Mouse (Mus musculus) embryonic facial prominence, embryonic 12.5 days (tissue): ENCODE measurements around the gene Cwc25. TPM values are rescaled to one million over a fixed set of nuclear protein-coding genes. Genes with fewer than 3 reads are reported as not detected.

Source experiments
- ATAC-seq: fragments of 200-750 bp; cut with Nextera tagmentation; 2 replicates; pipeline ENCODE4 v1.8.0; 2017; ENCODE audit not compliant: insufficient number of reproducible peaks, insufficient read depth, low FRiP score, low TSS enrichment
- H3K27ac ChIP-seq: fragments of 300-500 bp; sonication (generic); 2 replicates; pipeline ENCODE4 v1.5.1; 2016; ENCODE audit warnings: mild to moderate bottlenecking
- H3K27me3 ChIP-seq: fragments of 300-500 bp; sonication (generic); 2 replicates; pipeline ENCODE4 v1.6.1; 2016; ENCODE audit warnings: mild to moderate bottlenecking, moderate library complexity
- H3K36me3 ChIP-seq: fragments of 300-500 bp; sonication (generic); 2 replicates; pipeline ENCODE4 v1.6.1; 2016; ENCODE audit warnings: mild to moderate bottlenecking
- H3K4me1 ChIP-seq: fragments of 300-500 bp; sonication (generic); 2 replicates; pipeline ENCODE4 v1.6.1; 2016
- H3K4me2 ChIP-seq: fragments of 300-500 bp; sonication (generic); replicated peaks from 2 replicates; pipeline ENCODE4 v1.6.1; 2016; ENCODE audit warnings: mild to moderate bottlenecking, moderate library complexity
- H3K4me3 ChIP-seq: fragments of 300-500 bp; sonication (generic); 2 replicates; pipeline ENCODE4 v1.5.1; 2016; ENCODE audit warnings: mild to moderate bottlenecking
- H3K9ac ChIP-seq: fragments of 300-500 bp; sonication (generic); 2 replicates; pipeline ENCODE4 v1.6.1; 2016; ENCODE audit warnings: mild to moderate bottlenecking, moderate library complexity
- H3K9me3 ChIP-seq: fragments of 300-500 bp; sonication (generic); 2 replicates; pipeline ENCODE4 v1.6.1; 2016; ENCODE audit warnings: mild to moderate bottlenecking, moderate library complexity
- WGBS: fragments of 180-500 bp; shearing (Covaris S2); methylation state at CpG from one replicate; pipeline ENCODE4 v1.1.7; 2016; 5-methylcytosine and 5-hydroxymethylcytosine counted together
- polyA plus RNA-seq: library from polyadenylated mRNA; unstranded; fragments of >200 nt; fragmentation: Nextera tagmentation; extraction: Ambion mirVana; gene quantifications from 2 replicates; pipeline ENCODE4 v1.2.1, GENCODE M21; 2016

The Cwc25 gene
- polyA plus RNA-seq, 1 experiment from 2014 or later, result 24.8 TPM

DNA sequence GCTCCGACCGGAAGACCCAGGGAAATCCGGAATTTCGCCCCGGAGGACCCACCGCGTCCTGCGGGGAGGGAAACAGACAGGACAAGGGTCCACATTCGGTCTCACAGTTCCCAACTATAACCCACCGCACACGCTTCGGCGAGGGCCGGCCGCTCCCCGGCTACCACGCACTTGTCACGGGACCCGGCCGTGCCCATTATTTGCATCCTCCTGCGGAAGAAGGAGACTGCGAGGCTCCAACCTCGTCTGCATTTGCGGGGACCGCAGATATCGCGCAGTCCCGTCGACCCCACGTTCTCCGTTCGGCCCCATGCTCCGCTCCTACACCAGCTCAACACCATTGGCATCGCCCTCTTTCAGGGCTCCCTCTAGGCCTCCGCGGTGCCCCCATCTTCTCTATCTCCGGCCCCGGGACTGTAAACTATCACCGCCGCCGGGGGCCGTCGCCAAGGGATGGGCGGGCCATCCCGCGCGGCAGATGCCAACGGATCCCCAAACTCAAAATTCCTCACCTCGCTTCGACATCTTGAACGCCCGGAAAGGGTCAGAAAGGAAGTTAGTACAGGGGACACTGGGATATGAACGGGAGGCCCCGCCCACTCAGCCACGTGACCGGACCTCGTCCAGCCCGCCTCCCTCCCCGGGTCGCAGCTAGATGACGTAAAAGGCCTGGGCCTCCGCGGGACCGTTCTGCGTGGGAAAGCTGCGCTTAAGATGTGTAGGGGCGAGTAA is 15.6 kb upstream of the Cwc25 start, which contains the start of gene Rpl23:
Gene Rpl23 (minus strand): TSS at position 606 of the 732 bp plus-strand sequence.
- Histone ChIP-seq H3K36me3 (peaks cover 39% of the 10 kb centered on the region), H3K9ac (peak within 1 kb of the TSS; percentile 99), H3K4me3 (peak within 1 kb of the TSS; percentile 94), H3K4me2 (peak within 1 kb of the TSS; percentile 51), H3K27ac (peak within 1 kb of the TSS; percentile 94), H3K4me1 (peaks cover 13% of the 10 kb centered on the region), H3K9me3 (no peaks in the 10 kb centered on the region), H3K27me3 (no peaks in the 10 kb centered on the region)
- peak; percentile 93 for ATAC-seq
- under 1% methylated on average over 67 of the region's 67 CpGs for WGBS

GRCm38 (mm10) chr11:97781478-97781831 is 15.1 kb upstream of the Cwc25 start:
- Histone ChIP-seq H3K4me1 (peaks cover 13% of the 10 kb centered on the region), H3K9ac (peak overlapping the region; percentile 99), H3K27me3 (no peaks in the 10 kb centered on the region), H3K27ac (peak overlapping the region; percentile 94), H3K9me3 (no peaks in the 10 kb centered on the region), H3K4me2 (peak overlapping the region; percentile 51), H3K4me3 (peak overlapping the region; percentile 94), H3K36me3 (peaks cover 44% of the 10 kb centered on the region)
- ATAC-seq, result no peak
- WGBS, result 4% methylated on average over 11 of the region's 11 CpGs

DNA sequence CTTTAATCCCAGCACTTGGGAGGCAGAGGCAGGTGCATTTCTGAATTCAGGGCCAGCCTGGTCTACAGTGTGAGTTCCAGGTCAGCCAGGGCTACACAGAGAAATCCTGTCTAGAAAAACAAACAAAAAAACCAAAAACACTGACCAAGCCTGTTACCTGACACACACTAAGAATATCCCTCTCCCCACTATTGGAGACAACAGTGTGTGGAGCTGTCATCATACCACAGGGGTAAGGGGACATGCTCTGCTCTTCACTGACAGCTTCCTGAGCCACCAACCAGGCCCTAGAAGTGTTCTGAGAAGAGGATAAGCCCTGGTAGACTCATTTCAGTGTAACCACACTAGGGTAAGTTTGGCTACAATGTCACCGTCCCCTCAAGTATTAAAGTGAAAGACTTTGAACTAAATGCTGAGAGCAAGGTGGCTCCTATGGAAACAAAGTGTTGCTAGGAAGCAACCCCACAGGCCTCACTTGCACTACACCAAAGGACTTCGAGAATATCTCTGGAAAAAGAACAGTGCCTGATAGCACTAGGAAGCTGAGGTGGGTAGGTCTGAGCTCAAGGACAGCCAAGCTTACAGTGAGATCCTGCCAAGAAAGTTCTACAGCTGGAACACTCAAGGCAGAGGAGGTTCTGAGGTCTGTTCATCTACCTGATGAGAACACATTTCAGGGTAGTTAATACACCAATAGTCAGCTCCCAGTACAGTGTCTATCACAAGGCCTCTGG is 13.8 kb upstream of the Cwc25 start:
- H3K9me3 ChIP-seq, result no peaks in the 10 kb centered on the region
- peaks cover 48% of the 10 kb centered on the region for H3K36me3 ChIP-seq
- peak overlapping the region; percentile 30; the same call in 1 of the 2 replicates for H3K9ac ChIP-seq
- ATAC-seq, result no peak
- peaks cover 13% of the 10 kb centered on the region for H3K4me1 ChIP-seq
- peak overlapping the region; percentile 51 for H3K4me2 ChIP-seq
- 92% methylated on average over 2 of the region's 2 CpGs for WGBS
- no peak overlapping the region for H3K27ac ChIP-seq
- no peaks in the 10 kb centered on the region for H3K27me3 ChIP-seq
- peak overlapping the region; percentile 94; the same call in 1 of the 2 replicates for H3K4me3 ChIP-seq

- ATAC-seq, result no peak
- 96% methylated on average over 1 of the region's 1 CpGs for WGBS
- Histone ChIP-seq H3K9ac (no peak overlapping the region), H3K4me3 (no peak overlapping the region), H3K27me3 (no peaks in the 10 kb centered on the region), H3K4me1 (peaks cover 13% of the 10 kb centered on the region), H3K4me2 (no peak overlapping the region), H3K36me3 (peaks cover 48% of the 10 kb centered on the region), H3K27ac (no peak overlapping the region), H3K9me3 (no peaks in the 10 kb centered on the region)
Measured at GRCm38 (mm10) chr11:97778918-97779317, 12.6 kb upstream of the Cwc25 start.

DNA sequence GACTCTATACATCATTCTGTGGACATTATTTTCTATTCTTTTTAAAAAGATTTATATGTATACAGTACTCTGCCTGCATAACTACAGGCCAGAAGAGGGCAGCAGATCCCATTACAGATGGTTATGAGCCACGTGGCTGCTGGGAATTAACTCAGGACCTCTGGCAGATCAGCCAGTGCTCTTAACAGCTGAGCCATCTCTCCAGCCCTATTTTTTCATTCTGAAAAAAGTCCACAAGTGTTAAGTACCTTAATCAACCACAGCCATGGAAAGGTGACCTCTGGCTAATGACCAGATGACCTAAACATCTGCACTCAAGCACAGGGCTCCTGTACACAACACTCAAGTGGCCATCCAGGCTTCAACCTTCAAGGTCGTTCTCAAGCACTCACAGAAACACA is 10.8 kb upstream of the Cwc25 start:
- Histone ChIP-seq H3K9me3 (no peaks in the 10 kb centered on the region), H3K36me3 (peaks cover 48% of the 10 kb centered on the region), H3K9ac (no peak overlapping the region), H3K27me3 (no peaks in the 10 kb centered on the region), H3K27ac (no peak overlapping the region), H3K4me3 (no peak overlapping the region), H3K4me2 (no peak overlapping the region), H3K4me1 (peaks cover 13% of the 10 kb centered on the region)
- 40% methylated on average over 2 of the region's 2 CpGs for WGBS
- peak; percentile 32; the same call in 1 of the 2 replicates for ATAC-seq

DNA sequence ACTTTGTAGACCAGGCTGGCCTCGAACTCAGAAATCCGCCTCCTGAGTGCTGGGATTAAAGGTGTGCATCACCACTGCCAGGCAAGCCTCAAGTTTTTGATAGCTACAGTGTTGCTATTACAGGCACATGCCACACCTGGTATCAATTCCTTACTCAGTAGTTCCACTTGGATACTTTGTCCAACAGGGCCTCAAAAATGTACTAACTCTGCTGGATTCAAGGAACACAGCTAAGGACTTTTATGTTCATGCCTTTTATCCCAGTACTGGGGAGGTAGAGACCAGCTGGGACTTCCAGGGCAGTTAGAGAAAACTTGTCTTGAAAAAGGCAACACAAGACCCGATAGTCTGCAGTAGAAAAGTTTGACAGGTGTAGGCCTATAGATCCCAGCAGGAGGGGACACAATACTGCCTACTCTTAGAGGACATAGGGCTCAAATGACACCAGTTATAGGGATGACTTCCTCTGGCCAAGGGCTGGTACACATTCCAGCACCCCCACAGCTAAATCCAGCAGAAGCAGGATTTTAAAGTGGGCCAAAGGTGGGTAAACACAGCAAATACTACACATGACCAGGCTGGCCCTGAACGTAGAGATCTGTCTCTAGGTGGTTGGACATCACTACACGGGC is 10.3 kb upstream of the Cwc25 start:
- H3K27ac ChIP-seq, result no peak overlapping the region
- no peak overlapping the region for H3K4me3 ChIP-seq
- H3K9me3 ChIP-seq, result no peaks in the 10 kb centered on the region
- no peak overlapping the region for H3K4me2 ChIP-seq
- 0 out of 2 replicates have a peak, but pooled peaks have one; percentile 29 for ATAC-seq
- peaks cover 13% of the 10 kb centered on the region for H3K4me1 ChIP-seq
- peaks cover 48% of the 10 kb centered on the region for H3K36me3 ChIP-seq
- WGBS, result 55% methylated on average over 5 of the region's 5 CpGs
- no peak overlapping the region for H3K9ac ChIP-seq
- H3K27me3 ChIP-seq, result no peaks in the 10 kb centered on the region

DNA sequence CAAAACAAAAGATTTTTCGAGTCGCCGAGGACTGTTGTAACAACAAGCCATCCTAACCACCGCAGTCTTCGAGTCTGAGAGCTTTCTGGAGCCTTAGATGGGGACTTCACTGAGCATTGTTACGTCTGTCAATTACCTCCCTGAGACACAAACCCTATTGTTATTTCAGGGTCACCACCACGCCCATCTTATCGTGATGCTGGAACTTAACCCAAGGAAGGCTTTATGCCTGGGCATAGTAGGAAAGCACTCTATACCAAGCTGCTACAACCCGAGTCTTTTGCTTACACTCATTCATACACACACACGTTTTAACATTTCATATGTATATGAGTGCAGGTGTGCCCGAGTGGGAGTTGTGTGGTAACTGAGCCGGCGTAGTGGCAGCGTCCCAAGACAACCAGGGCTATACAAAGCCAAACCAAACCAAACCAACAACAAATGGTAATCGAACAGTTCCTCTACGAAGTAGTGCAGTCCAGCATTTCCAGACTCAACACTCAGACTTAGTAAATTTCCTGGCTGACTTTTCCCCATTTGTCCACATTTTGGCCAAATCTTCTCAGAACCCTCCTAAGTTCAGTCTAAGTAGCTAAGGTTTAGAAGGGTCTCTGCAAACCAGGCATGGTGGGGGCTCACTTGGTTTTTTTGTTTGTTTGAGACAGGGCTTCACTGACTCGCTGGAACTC is 9.6 kb upstream of the Cwc25 start, which contains the start of gene 1700001P01Rik:
Gene 1700001P01Rik (minus strand): TSS at position 111 of the 689 bp plus-strand sequence.
- H3K4me3 ChIP-seq, result no peak within 1 kb of the TSS
- H3K27ac ChIP-seq, result no peak within 1 kb of the TSS
- peaks cover 47% of the 10 kb centered on the region for H3K36me3 ChIP-seq
- WGBS, result 55% methylated on average over 17 of the region's 17 CpGs
- H3K9ac ChIP-seq, result no peak within 1 kb of the TSS
- H3K4me1 ChIP-seq, result peaks cover 12% of the 10 kb centered on the region
- no peak for ATAC-seq
- no peaks in the 10 kb centered on the region for H3K9me3 ChIP-seq
- no peaks in the 10 kb centered on the region for H3K27me3 ChIP-seq
- no peak within 1 kb of the TSS for H3K4me2 ChIP-seq

DNA sequence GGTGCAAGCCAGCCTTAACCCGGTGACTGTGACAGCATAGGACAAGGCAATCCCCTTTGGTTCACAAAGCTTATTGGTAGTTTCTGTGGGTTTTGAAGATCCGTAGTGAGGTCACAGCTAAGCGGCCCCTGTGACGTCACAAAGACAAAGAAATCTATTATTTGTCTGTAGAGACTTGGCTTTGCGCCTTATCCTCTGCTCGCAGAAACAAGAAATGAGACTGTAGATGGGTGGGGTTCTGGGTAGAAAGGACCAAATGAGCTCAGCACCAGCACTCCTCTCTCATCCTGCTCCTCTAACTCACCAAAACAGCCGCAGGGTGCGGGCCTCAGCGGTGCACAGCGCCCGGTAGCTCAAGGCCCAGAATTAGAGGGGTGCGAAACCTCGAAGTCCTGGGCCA is 8.8 kb upstream of the Cwc25 start:
- no peak overlapping the region for H3K9ac ChIP-seq
- no peak overlapping the region for H3K27ac ChIP-seq
- H3K4me1 ChIP-seq, result peaks cover 5% of the 10 kb centered on the region
- H3K4me2 ChIP-seq, result no peak overlapping the region
- peaks cover 39% of the 10 kb centered on the region for H3K36me3 ChIP-seq
- H3K9me3 ChIP-seq, result no peaks in the 10 kb centered on the region
- no peaks in the 10 kb centered on the region for H3K27me3 ChIP-seq
- no peak overlapping the region for H3K4me3 ChIP-seq
- WGBS, result 79% methylated on average over 13 of the region's 13 CpGs
- ATAC-seq, result no peak

DNA sequence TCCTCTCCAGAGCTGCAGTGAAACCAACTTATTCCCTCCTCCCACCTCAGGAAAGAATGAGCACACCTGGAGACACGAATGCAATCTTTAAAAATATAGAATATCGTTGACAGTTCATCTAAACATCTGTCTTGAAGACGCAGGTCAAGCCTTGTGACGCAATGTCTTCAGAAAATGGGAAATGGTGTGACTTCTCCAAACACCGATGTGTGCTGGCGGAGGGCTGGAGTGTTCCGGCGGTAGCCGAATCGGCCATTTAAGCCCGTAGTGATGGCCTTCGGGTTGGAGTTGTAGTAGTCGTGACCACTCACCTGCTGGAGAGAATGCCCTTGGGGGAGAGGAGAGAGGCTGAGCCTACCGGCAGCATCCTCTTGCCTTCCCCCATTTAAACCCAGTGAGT is 5.1 kb upstream of the Cwc25 start:
- Histone ChIP-seq H3K9ac (no peak overlapping the region), H3K4me3 (no peak overlapping the region), H3K4me1 (no peaks in the 10 kb centered on the region; the same call in 1 of the 2 replicates), H3K36me3 (peaks cover 3% of the 10 kb centered on the region), H3K4me2 (no peak overlapping the region), H3K27ac (no peak overlapping the region), H3K27me3 (no peaks in the 10 kb centered on the region), H3K9me3 (no peaks in the 10 kb centered on the region)
- ATAC-seq, result no peak
- 82% methylated on average over 14 of the region's 14 CpGs for WGBS

GRCm38 (mm10) chr11:97769704-97770103 is 3.3 kb upstream of the Cwc25 start:
- H3K36me3 ChIP-seq, result no peaks in the 10 kb centered on the region
- ATAC-seq, result no peak
- no peak overlapping the region for H3K4me3 ChIP-seq
- H3K4me2 ChIP-seq, result no peak overlapping the region
- 45% methylated on average over 2 of the region's 2 CpGs for WGBS
- H3K4me1 ChIP-seq, result peaks cover 12% of the 10 kb centered on the region; the same call in 1 of the 2 replicates
- no peaks in the 10 kb centered on the region for H3K9me3 ChIP-seq
- H3K9ac ChIP-seq, result no peak overlapping the region
- H3K27me3 ChIP-seq, result no peaks in the 10 kb centered on the region
- H3K27ac ChIP-seq, result no peak overlapping the region

DNA sequence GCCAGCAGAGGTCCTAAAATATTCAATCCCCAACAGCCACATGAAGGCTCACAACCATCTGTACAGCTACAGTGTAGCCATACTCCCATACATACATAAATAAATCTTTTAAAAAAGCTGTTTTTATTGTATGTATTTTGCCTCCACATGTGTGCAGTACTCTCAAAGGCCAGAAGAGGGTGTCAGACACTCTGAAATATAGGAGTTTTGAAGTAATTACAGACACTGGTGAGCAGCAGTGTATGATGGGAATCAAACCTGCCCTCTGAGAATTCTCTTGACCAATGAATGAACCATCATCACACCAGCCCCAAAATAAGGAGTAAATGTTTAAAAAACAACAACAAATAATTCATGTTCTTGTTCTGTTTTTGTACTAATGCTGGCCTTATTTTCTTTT is 4.7 kb downstream of the Cwc25 start:
- Histone ChIP-seq H3K27ac (no peak overlapping the region), H3K27me3 (no peaks in the 10 kb centered on the region), H3K36me3 (peaks cover 57% of the 10 kb centered on the region), H3K4me2 (no peak overlapping the region), H3K4me1 (peaks cover 13% of the 10 kb centered on the region; the same call in 1 of the 2 replicates), H3K9ac (no peak overlapping the region), H3K9me3 (no peaks in the 10 kb centered on the region), H3K4me3 (no peak overlapping the region)
- ATAC-seq, result no peak
